Mouse (Mus musculus): ENCODE data around the gene Adam11. TPM values are rescaled to one million over a fixed set of nuclear protein-coding genes. Genes with fewer than 3 reads are reported as not detected.

The Adam11 gene
- polyA plus RNA-seq, 1 experiment, result 3.6 TPM

GRCm38 (mm10) chr11:102781523-102781922, 20.3 kb downstream of the Adam11 start:
- peaks cover 18% of the 10 kb centered on the region for H3K4me1 ChIP-seq (ENCODE audit: control insufficient read depth, insufficient read depth, low read length)
- whole genome bisulfite sequencing, result 95% methylated on average over 4 of the region's 4 CpGs
- TF ChIP-seq POLR2A (IDR thresholded peaks at IDR 0.05; ENCODE audit: borderline replicate concordance, extremely low read depth, low read depth, low read length) (no peak), CTCF (IDR thresholded peaks at IDR 0.05; ENCODE audit: insufficient read depth, low read length) (no peak)
- H3K4me3 ChIP-seq (replicated peaks; ENCODE audit: extremely low read depth, low read depth, low read length), result no peak overlapping the region
- no peak for DNase-seq

- 49% methylated on average over 7 of the region's 7 CpGs for WGBS
Observed at GRCm38 (mm10) chr11:102783443-102783842, 22.2 kb downstream of the Adam11 start.

DNA sequence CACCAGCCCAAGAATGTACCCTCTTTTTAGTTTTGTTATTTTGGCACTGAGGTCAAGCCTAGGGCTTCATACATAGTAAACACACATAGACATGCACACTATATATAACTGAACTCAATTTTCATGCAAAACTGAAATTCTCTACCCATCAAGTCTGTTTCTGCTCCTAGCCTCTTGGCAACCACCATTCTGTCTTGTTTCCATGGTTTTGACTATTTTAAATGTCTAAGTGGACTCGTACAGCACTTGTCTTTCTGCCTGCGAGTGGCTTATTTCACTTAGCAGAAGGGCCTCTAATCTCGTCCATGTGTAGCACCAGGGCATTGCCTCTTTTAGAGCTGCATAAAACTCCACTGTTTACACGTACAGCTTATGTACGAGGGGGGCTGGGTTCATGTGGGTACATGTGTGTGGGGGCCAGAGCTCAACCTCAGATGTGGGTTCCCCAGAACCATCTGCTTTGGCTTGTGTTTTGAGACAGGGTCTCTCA, 26.5 kb downstream of the Adam11 start:
- 73% methylated on average over 5 of the region's 5 CpGs for WGBS
- no peak overlapping the region for H3K4me3 ChIP-seq (replicated peaks; ENCODE audit: extremely low read depth, low read depth, low read length)
- TF ChIP-seq CTCF (IDR thresholded peaks at IDR 0.05; ENCODE audit: insufficient read depth, low read length) (no peak), POLR2A (IDR thresholded peaks at IDR 0.05; ENCODE audit: borderline replicate concordance, extremely low read depth, low read depth, low read length) (no peak)
- DNase-seq, result no peak
- H3K4me1 ChIP-seq (ENCODE audit: control insufficient read depth, insufficient read depth, low read length), result peaks cover 8% of the 10 kb centered on the region

More at GRCm38 (mm10) chr11:102783443-102783842, 22.2 kb downstream of the Adam11 start:
- Histone ChIP-seq H3K4me3 (replicated peaks; ENCODE audit: extremely low read depth, low read depth, low read length) (no peak overlapping the region), H3K4me1 (ENCODE audit: control insufficient read depth, insufficient read depth, low read length) (peaks cover 11% of the 10 kb centered on the region)
- no peak for TF ChIP-seq POLR2A (IDR thresholded peaks at IDR 0.05; ENCODE audit: borderline replicate concordance, extremely low read depth, low read depth, low read length)
- no peak for TF ChIP-seq CTCF (IDR thresholded peaks at IDR 0.05; ENCODE audit: insufficient read depth, low read length)
- no peak for DNase-seq

- no peak for DNase-seq
- Histone ChIP-seq H3K4me3 (replicated peaks; ENCODE audit: extremely low read depth, low read depth, low read length) (no peak overlapping the region), H3K4me1 (ENCODE audit: control insufficient read depth, insufficient read depth, low read length) (peaks cover 8% of the 10 kb centered on the region)
- TF ChIP-seq POLR2A (IDR thresholded peaks at IDR 0.05; ENCODE audit: borderline replicate concordance, extremely low read depth, low read depth, low read length), result no peak
- TF ChIP-seq CTCF (IDR thresholded peaks at IDR 0.05; ENCODE audit: insufficient read depth, low read length), result no peak
- 29% methylated on average over 14 of the region's 14 CpGs for WGBS
Observed at GRCm38 (mm10) chr11:102791682-102792445, 30.6 kb downstream of the Adam11 start.

- TF ChIP-seq CTCF (IDR thresholded peaks at IDR 0.05; ENCODE audit: insufficient read depth, low read length), result no peak
- TF ChIP-seq POLR2A (IDR thresholded peaks at IDR 0.05; ENCODE audit: borderline replicate concordance, extremely low read depth, low read depth, low read length), result no peak
- no peak for DNase-seq
- Histone ChIP-seq H3K4me3 (replicated peaks; ENCODE audit: extremely low read depth, low read depth, low read length) (no peak overlapping the region), H3K4me1 (ENCODE audit: control insufficient read depth, insufficient read depth, low read length) (peaks cover 8% of the 10 kb centered on the region)
- 63% methylated on average over 8 of the region's 8 CpGs for WGBS
Observed at GRCm38 (mm10) chr11:102794157-102794556, 32.9 kb downstream of the Adam11 start.

GRCm38 (mm10) chr11:102803453-102803852, 42.2 kb downstream of the Adam11 start:
- Histone ChIP-seq H3K4me3 (replicated peaks; ENCODE audit: extremely low read depth, low read depth, low read length) (no peak overlapping the region), H3K4me1 (ENCODE audit: control insufficient read depth, insufficient read depth, low read length) (no peaks in the 10 kb centered on the region)
- TF ChIP-seq CTCF (IDR thresholded peaks at IDR 0.05; ENCODE audit: insufficient read depth, low read length) (no peak), POLR2A (IDR thresholded peaks at IDR 0.05; ENCODE audit: borderline replicate concordance, extremely low read depth, low read depth, low read length) (no peak)
- DNase-seq, result no peak
- WGBS, result 69% methylated on average over 5 of the region's 5 CpGs

- TF ChIP-seq POLR2A (IDR thresholded peaks at IDR 0.05; ENCODE audit: borderline replicate concordance, extremely low read depth, low read depth, low read length), result no peak
- no peak for TF ChIP-seq CTCF (IDR thresholded peaks at IDR 0.05; ENCODE audit: insufficient read depth, low read length)
- DNase-seq, result no peak
- Histone ChIP-seq H3K4me1 (ENCODE audit: control insufficient read depth, insufficient read depth, low read length) (peaks cover 4% of the 10 kb centered on the region; the same call in 1 of the 2 replicates), H3K4me3 (replicated peaks; ENCODE audit: extremely low read depth, low read depth, low read length) (no peak overlapping the region)
- WGBS, result 41% methylated on average over 5 of the region's 5 CpGs
Observed at GRCm38 (mm10) chr11:102808246-102808645, 47.0 kb downstream of the Adam11 start.

DNA sequence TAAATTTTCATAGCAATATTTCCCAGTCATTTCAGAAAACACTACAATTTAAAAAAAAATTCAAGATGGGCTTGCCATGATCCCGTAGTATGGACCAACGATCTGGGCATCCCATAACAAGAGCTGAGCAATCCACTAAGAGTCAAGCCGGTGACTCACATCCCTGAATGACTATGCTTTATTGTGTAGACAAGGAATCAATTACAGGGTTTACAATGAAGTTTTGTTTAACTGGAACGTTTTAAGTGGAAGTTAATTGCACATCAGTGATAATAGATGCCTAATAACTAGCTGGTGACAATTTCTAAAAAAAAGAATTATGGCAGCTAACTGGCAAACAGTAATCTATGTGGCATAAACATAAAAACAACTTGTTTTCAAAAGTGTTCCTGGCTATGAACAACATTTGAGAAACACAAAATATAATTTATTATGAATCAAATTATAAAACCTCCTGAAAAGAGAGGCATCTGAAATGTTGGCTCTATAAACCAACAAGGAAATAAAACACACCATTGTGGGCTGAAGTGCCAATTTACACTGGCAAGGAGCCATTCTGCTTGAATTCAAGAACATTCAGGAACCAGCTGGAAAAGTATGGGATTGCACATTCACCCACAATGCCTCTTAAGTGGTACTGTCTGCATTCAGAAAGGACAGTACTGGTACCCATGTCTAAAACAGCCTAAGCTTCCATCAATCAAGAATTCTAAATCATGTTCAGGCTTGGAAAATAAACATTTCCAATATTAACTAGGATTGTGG, 49.7 kb downstream of the Adam11 start:
- 32% methylated on average over 4 of the region's 4 CpGs for WGBS
- Histone ChIP-seq H3K4me3 (replicated peaks; ENCODE audit: extremely low read depth, low read depth, low read length) (no peak overlapping the region), H3K4me1 (ENCODE audit: control insufficient read depth, insufficient read depth, low read length) (peaks cover 4% of the 10 kb centered on the region; the same call in 1 of the 2 replicates)
- no peak for DNase-seq
- TF ChIP-seq CTCF (IDR thresholded peaks at IDR 0.05; ENCODE audit: insufficient read depth, low read length), result no peak
- no peak for TF ChIP-seq POLR2A (IDR thresholded peaks at IDR 0.05; ENCODE audit: borderline replicate concordance, extremely low read depth, low read depth, low read length)

DNA sequence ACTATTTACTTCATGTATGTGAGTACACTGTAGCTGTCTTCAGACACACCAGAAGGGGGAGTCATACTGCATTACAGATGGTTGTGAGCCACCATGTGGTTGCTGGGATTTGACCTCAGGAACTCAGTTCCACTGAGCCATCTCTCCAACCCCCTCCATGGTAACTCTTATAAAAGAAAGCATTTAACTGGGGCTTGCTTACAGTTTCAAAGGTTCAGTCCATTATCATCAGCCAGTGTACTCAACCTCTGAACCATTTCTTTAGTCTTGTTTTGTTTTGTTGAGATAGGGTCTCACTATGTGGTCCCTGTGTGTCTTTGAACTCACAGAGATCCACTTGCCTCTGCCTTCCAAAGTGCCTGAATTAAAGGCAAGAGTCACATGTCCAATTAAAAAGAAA, 53.6 kb downstream of the Adam11 start:
- DNase-seq, result no peak
- TF ChIP-seq CTCF (IDR thresholded peaks at IDR 0.05; ENCODE audit: insufficient read depth, low read length) (no peak), POLR2A (IDR thresholded peaks at IDR 0.05; ENCODE audit: borderline replicate concordance, extremely low read depth, low read depth, low read length) (no peak)
- Histone ChIP-seq H3K4me1 (ENCODE audit: control insufficient read depth, insufficient read depth, low read length) (peaks cover 4% of the 10 kb centered on the region; the same call in 1 of the 2 replicates), H3K4me3 (replicated peaks; ENCODE audit: extremely low read depth, low read depth, low read length) (no peak overlapping the region)

All from lung, adult 2 months (tissue).